ENCODE assay signal across 15 mouse cellular contexts in genomic region chr8:57540951-57541350, GRCm38 (mm10).
"Had no signal": no experiment of that assay in that cellular context is flagged by ENCODE, and none has a peak within 500 bp of the region (broad histone marks: within the 10 kb centered on the region; RNA-seq: fewer than 3 reads in every experiment).

No protein-coding gene starts in this region.

- DNase-seq: kidney, adult 11 months; layer of hippocampus, postnatal 36 days; spleen, adult 18-20 months; thymus, adult 18-20 months had no signal

- H3K4me1 ChIP-seq: kidney, embryonic 15.5 days; midbrain, embryonic 12.5 days; neural tube, embryonic 13.5 days; stomach, embryonic 15.5 days had no signal

- H3K4me3 ChIP-seq: kidney, embryonic 15.5 days; left cerebral cortex, adult 2 months; midbrain, embryonic 12.5 days; midbrain, embryonic 15.5 days; myocyte; neural tube, embryonic 13.5 days; stomach, embryonic 15.5 days had no signal

- H3K9me3 ChIP-seq: kidney, embryonic 15.5 days; midbrain, embryonic 12.5 days; midbrain, embryonic 15.5 days; neural tube, embryonic 13.5 days; stomach, embryonic 15.5 days had no signal

- H3K9ac ChIP-seq: kidney, embryonic 15.5 days; liver, embryonic 14.5 days; liver, postnatal 0 days; lung, embryonic 14.5 days; midbrain, embryonic 12.5 days; midbrain, embryonic 15.5 days; neural tube, embryonic 13.5 days; stomach, embryonic 15.5 days had no signal

- ATAC-seq: liver, postnatal 0 days; lung, postnatal 0 days had no signal

- H3K27ac ChIP-seq: kidney, embryonic 15.5 days; left cerebral cortex, adult 2 months; liver, embryonic 14.5 days; midbrain, embryonic 12.5 days; midbrain, embryonic 15.5 days; neural tube, embryonic 13.5 days; stomach, embryonic 15.5 days had no signal

- H3K4me2 ChIP-seq: kidney, embryonic 15.5 days; lung, embryonic 14.5 days; midbrain, embryonic 12.5 days; midbrain, embryonic 15.5 days; neural tube, embryonic 13.5 days; stomach, embryonic 15.5 days had no signal

- H3K36me3 ChIP-seq: midbrain, embryonic 15.5 days had no signal

- H3K27me3 ChIP-seq: kidney, embryonic 15.5 days; midbrain, embryonic 12.5 days; midbrain, embryonic 15.5 days; neural tube, embryonic 13.5 days; stomach, embryonic 15.5 days had no signal
